Mouse (Mus musculus) neural tube, embryonic 13.5 days (tissue): ENCODE results near the gene Arl4a. TPM values are rescaled to one million over a fixed set of nuclear protein-coding genes. Genes with fewer than 3 reads are reported as not detected.

Experiments used
- ATAC-seq: fragments of 200-750 bp; cut with Nextera tagmentation; 2 replicates; pipeline ENCODE4 v1.8.0; 2017; ENCODE audit warnings: low read depth, mild to moderate bottlenecking, moderate TSS enrichment, moderate library complexity
- H3K27ac ChIP-seq: fragments of 300-500 bp; sonication (generic); replicated peaks from 2 replicates; pipeline ENCODE4 v1.5.1; 2015; ENCODE audit warnings: moderate library complexity, mild to moderate bottlenecking, inconsistent platforms
- H3K27me3 ChIP-seq: fragments of 300-500 bp; sonication (generic); 2 replicates; pipeline ENCODE4 v1.6.1; 2015; ENCODE audit warnings: mild to moderate bottlenecking, inconsistent platforms
- H3K36me3 ChIP-seq: fragments of 300-500 bp; sonication (generic); 2 replicates; pipeline ENCODE4 v1.6.1; 2015; ENCODE audit warnings: mild to moderate bottlenecking, inconsistent platforms
- H3K4me1 ChIP-seq: fragments of 300-500 bp; sonication (generic); replicated peaks from 2 replicates; pipeline ENCODE4 v1.6.1; 2015; ENCODE audit warnings: inconsistent platforms
- H3K4me2 ChIP-seq: fragments of 300-500 bp; sonication (generic); 2 replicates; pipeline ENCODE4 v1.6.1; 2015; ENCODE audit warnings: inconsistent platforms, mild to moderate bottlenecking, moderate library complexity
- H3K4me3 ChIP-seq: fragments of 300-500 bp; sonication (generic); 2 replicates; pipeline ENCODE4 v1.5.1; 2015; ENCODE audit warnings: mild to moderate bottlenecking, inconsistent platforms
- H3K9ac ChIP-seq: fragments of 300-500 bp; sonication (generic); 2 replicates; pipeline ENCODE4 v1.6.1; 2015; ENCODE audit warnings: moderate library complexity, mild to moderate bottlenecking, inconsistent platforms
- H3K9me3 ChIP-seq: fragments of 300-500 bp; sonication (generic); 2 replicates; pipeline ENCODE4 v1.6.1; 2016; ENCODE audit warnings: inconsistent platforms
- WGBS: fragments of 180-500 bp; shearing (Covaris S2); methylation state at CpG from one replicate; pipeline ENCODE4 v1.1.7; 2015; 5-methylcytosine and 5-hydroxymethylcytosine counted together
- polyA plus RNA-seq: library from polyadenylated mRNA; unstranded; fragments of >200 nt; fragmentation: Nextera tagmentation; extraction: Ambion mirVana; gene quantifications from 2 replicates; pipeline ENCODE4 v1.2.1, GENCODE M21; 2015

Gene Arl4a
- 153 and 155 TPM in 2 replicates for polyA plus RNA-seq

DNA sequence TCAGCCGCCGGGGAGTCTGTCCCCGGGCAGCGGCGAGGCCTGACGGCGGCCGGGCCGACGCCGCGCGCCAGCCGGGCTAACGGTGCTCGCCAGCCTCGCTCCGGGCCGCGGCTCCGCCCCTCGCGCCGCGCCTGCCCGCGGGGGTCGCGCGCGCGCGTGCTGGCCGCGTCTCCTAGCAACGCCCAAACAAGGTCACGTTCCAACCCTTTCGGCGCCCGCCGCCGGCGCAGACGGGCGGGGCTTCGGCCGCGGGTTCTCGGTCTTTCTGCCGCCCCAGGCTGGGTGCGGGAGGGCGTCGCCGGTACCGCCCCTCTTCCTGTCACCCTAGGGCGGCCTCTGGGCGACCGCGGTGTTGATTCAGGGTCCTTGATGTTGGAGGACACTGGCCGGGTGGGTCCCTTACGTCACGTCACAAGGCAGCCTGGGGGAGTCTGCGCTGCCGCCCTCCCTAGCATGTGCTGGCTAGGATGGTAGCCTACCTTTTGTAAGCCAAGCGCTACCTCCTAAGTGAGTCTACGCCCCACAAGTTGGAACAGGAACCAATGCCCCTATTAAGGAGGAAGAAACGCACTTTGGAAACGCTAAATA, at the start of gene Arl4a:
Gene Arl4a, minus strand, starts transcription at position 150 of the 588 bp plus-strand sequence.
- Histone ChIP-seq H3K36me3 (no peaks in the 10 kb centered on the region), H3K27ac (peak within 1 kb of the TSS; percentile 94), H3K9me3 (no peaks in the 10 kb centered on the region), H3K4me3 (peak within 1 kb of the TSS; percentile 83), H3K4me1 (peaks cover 29% of the 10 kb centered on the region), H3K27me3 (no peaks in the 10 kb centered on the region), H3K9ac (peak within 1 kb of the TSS; percentile 86), H3K4me2 (peak within 1 kb of the TSS; percentile 74)
- whole genome bisulfite sequencing, result under 1% methylated on average over 63 of the region's 68 CpGs
- ATAC-seq, result peak; percentile 93

DNA sequence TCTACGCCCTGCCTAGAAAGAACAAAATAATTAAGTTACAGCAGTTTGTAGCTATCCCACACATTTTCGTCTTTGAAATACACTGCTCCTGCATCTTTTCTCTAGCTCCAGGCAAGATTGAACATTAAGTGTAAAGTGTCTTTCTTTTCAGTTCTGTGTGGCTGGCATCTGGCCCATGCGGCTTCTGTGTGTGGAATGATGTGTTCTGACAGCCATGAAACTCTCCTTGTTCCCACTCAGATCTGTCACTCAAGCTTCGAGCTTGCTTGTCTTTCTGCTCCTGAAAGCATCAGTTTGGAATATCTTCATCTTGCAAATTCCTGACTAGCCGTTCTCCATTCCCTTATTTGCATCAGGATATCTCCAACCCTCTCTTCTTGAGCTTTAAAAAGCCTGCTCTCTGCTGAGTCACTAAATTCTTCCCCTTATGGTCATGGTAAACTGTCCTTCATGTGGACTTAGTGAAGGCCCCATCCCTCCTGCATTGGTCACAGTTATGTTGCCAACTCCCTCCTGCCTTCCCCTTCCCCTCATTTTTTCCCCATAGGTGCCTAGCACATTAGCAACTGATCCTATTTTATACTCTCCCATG, 48.0 kb upstream of the Arl4a start:
- 83% methylated on average over 5 of the region's 5 CpGs for WGBS
- Histone ChIP-seq H3K9me3 (no peaks in the 10 kb centered on the region), H3K36me3 (no peaks in the 10 kb centered on the region), H3K4me1 (no peaks in the 10 kb centered on the region), H3K4me2 (no peak overlapping the region), H3K9ac (no peak overlapping the region), H3K4me3 (no peak overlapping the region), H3K27me3 (no peaks in the 10 kb centered on the region), H3K27ac (no peak overlapping the region)
- no peak for ATAC-seq

DNA sequence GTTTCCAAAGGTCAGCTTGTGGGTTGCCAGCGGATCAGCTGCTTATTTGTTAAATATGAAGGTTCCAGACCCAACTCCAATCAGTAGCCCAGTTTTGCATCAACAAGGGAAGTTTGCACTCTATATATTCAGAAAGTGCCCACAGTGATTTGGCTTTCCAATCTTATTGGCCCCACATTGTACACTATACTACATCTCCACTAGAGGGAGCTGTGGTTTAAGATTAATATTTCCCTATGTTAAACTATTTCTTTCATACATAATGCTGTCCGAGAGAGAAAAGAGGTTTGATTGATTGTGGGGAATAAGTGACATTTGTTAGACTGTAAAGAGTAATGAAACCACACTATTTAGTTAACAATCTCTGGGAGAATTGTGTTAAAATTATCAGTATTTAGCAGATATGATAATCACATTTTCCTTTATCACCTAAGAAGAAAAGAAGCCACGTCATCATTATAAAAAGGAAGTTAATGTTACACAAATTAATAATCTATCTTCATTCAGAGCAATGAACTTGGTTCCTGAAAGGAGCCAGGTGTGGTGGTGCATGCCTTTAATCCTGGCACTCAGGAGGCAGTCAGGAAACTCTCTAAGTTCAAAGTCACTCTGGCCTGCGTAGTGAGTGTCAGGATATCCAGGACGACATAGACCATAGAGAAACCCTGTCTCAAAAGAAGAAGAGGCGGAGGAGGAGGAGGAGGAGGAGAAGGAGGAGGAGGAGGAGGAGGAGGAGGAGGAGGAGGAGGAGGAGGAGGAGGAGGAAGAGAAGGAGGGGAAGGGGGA, 44.8 kb upstream of the Arl4a start:
- Histone ChIP-seq H3K27me3 (no peaks in the 10 kb centered on the region), H3K4me3 (no peak overlapping the region), H3K9me3 (no peaks in the 10 kb centered on the region), H3K9ac (no peak overlapping the region), H3K36me3 (no peaks in the 10 kb centered on the region), H3K4me1 (no peaks in the 10 kb centered on the region), H3K27ac (no peak overlapping the region), H3K4me2 (no peak overlapping the region)
- ATAC-seq, result no peak
- 49% methylated on average over 5 of the region's 6 CpGs for WGBS

DNA sequence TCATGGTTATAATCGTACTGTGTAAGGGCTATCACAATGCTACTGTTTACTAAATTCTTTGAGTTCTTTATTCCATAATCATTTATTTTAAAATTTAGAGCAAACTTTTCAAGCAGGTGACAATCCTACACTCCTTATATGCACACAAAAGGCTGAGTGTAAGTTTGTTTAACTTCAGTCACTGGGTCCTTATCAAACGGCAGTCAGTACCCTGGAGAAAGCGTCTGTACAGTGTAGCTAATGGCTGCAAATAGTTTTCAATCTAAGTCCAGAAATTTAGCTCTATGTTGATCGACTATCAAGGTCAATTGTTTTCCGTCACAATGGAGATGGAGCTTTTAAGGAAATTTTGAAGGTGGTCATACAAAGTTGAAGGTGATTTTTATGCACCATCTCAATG, 44.2 kb upstream of the Arl4a start:
- H3K36me3 ChIP-seq, result no peaks in the 10 kb centered on the region
- H3K9me3 ChIP-seq, result no peaks in the 10 kb centered on the region
- H3K27ac ChIP-seq, result no peak overlapping the region
- no peak for ATAC-seq
- no peak overlapping the region for H3K4me2 ChIP-seq
- no peaks in the 10 kb centered on the region for H3K4me1 ChIP-seq
- H3K4me3 ChIP-seq, result no peak overlapping the region
- 82% methylated on average over 5 of the region's 5 CpGs for WGBS
- no peak overlapping the region for H3K9ac ChIP-seq
- H3K27me3 ChIP-seq, result no peaks in the 10 kb centered on the region

DNA sequence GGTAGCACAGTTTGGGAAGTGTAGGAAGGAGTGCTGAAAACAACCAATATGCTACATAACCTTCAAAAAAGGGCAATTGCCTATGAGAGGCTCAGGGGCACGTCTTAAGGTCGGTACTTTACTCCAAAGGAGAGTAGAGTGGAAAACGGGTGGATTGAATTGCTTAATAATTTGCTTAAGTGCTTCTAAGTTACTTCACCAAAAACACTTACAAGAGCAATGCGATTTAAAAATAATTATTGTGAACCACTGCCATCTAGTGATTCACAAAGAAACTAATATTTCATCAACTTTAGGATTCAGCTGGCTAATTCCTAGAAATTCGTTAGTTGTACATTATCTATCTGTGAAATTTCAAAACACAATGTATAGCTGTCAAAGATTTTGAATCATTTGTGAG, 35.8 kb upstream of the Arl4a start:
- H3K4me2 ChIP-seq, result no peak overlapping the region
- no peaks in the 10 kb centered on the region for H3K36me3 ChIP-seq
- no peak overlapping the region for H3K4me3 ChIP-seq
- H3K27ac ChIP-seq, result no peak overlapping the region
- 69% methylated on average over 5 of the region's 5 CpGs for WGBS
- ATAC-seq, result no peak
- H3K9me3 ChIP-seq, result no peaks in the 10 kb centered on the region
- no peaks in the 10 kb centered on the region for H3K4me1 ChIP-seq
- H3K27me3 ChIP-seq, result no peaks in the 10 kb centered on the region
- no peak overlapping the region for H3K9ac ChIP-seq

DNA sequence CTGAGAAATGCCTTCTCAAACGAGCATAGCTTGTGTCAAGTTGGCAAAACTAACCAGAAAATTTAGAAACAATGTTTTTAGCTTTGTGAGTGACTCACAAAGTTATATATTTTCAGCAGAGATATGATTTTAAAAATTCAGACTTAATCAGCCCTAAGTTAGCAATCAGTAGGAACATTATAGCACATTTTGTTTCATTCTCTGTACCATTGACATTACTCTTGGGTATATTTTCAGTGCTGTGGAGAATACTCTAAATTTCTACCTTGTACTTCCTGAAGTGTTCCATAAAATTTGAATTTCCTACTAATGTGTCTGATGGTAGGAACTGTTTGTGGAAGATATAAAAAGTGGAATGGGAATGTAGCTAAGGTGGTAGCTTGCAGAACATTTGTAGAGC, 9.2 kb upstream of the Arl4a start:
- no peak for ATAC-seq
- Histone ChIP-seq H3K36me3 (0 out of 2 replicates have a peak, but pooled peaks cover 2% of the 10 kb centered on the region), H3K4me3 (no peak overlapping the region), H3K27me3 (no peaks in the 10 kb centered on the region), H3K4me2 (no peak overlapping the region), H3K9ac (no peak overlapping the region), H3K9me3 (peaks cover 7% of the 10 kb centered on the region; the same call in 1 of the 2 replicates), H3K27ac (no peak overlapping the region), H3K4me1 (no peaks in the 10 kb centered on the region)
- 61% methylated on average over 1 of the region's 1 CpGs for WGBS

DNA sequence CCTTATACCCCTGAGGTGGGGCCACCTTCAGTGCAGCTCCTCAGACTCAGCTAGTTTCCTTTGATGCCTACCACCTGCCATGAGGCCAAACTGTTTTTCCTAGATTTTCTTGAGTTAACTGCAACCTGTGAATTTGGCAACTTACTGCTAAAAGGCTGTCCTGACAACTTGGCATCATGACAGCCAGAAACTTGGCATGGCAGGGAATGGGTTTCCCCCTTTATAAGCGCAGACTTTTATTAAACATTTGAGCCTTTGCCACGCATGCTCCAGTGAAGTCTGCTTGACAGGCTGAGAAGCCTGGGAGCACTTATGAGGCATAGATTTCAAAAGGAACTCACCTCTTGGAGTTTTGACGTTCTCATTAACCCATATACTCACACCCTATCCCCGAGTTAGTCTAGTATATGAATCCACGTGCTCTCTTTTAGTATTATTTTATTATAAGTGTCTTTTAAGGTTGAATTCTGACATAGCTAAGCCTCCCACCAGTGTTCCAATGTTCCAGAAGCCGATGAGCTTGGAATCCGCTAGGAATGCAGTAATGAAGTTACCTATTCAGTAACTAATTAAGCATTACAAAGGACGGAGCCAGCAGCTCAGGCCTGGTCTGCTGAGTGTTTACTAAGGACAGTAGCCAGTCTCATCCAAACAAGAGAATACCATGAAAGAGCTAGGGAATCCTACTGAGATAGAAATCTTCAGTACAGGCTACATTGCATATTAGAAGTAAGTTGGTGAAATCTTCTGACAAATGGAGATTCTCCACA, 6.2 kb upstream of the Arl4a start:
- 0 out of 2 replicates have a peak, but pooled peaks cover 2% of the 10 kb centered on the region for H3K36me3 ChIP-seq
- H3K4me2 ChIP-seq, result no peak overlapping the region
- H3K4me3 ChIP-seq, result no peak overlapping the region
- H3K9me3 ChIP-seq, result peaks cover 7% of the 10 kb centered on the region; the same call in 1 of the 2 replicates
- H3K27me3 ChIP-seq, result no peaks in the 10 kb centered on the region
- H3K4me1 ChIP-seq, result no peaks in the 10 kb centered on the region
- no peak overlapping the region for H3K27ac ChIP-seq
- ATAC-seq, result no peak
- no peak overlapping the region for H3K9ac ChIP-seq
- 84% methylated on average over 8 of the region's 8 CpGs for WGBS

DNA sequence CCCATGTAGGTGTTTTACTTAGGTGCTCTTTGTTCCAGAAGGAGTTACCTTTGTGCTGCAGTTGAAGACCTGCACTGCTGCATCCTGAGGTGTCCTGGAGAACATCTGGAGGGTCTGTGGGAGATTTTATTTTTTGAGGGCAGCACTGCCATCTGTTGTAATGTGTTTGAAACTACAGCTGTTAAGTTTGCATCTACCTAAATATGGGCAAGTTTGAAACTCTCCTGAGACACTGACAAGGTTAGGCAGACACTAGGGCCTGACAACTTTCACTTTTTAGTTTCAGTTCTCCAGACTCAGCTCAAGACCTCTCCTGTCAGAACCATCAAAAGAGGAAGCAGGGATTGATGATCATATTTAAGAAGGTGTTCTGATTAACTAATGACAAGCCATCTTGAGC, 2.2 kb upstream of the Arl4a start:
- Histone ChIP-seq H3K27me3 (no peaks in the 10 kb centered on the region), H3K4me1 (peaks cover 19% of the 10 kb centered on the region)

DNA sequence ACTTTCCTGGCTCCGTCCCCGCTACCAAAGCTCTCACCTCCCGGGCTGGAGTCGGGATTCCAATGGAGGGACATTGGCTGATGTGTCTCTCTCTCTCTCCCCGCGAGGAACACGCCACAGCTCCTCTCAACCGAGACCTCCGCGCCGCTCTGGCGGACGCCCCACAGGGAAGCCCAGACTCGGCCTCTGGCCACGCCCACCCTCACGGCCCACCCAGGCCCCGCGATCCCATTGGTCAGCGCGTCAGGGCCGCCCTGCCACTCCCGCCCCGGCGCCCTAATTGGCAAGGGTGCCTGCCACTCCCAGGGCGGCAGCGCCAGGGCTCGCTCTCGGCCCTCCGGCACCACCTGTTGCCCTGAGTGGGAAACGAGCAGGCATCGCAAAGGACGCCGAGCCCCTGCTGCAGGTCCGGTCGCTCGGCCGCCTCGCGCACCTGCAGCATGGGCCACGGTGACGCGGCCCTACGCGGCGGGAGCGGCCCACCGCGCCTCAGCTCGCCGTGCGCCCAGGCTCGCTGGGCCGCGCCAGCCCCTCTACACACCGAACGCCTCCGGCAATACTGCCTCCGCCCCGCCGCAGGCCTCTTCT, 505 bp downstream of the Arl4a start:
- H3K27ac ChIP-seq, result peak overlapping the region; percentile 94

More for the DNA sequence above, 2.2 kb upstream of the Arl4a start:
- Histone ChIP-seq H3K4me2 (no peak overlapping the region), H3K9me3 (peaks cover 7% of the 10 kb centered on the region; the same call in 1 of the 2 replicates), H3K9ac (no peak overlapping the region), H3K27ac (no peak overlapping the region), H3K4me3 (no peak overlapping the region), H3K36me3 (0 out of 2 replicates have a peak, but pooled peaks cover 2% of the 10 kb centered on the region)
- no peak for ATAC-seq

DNA sequence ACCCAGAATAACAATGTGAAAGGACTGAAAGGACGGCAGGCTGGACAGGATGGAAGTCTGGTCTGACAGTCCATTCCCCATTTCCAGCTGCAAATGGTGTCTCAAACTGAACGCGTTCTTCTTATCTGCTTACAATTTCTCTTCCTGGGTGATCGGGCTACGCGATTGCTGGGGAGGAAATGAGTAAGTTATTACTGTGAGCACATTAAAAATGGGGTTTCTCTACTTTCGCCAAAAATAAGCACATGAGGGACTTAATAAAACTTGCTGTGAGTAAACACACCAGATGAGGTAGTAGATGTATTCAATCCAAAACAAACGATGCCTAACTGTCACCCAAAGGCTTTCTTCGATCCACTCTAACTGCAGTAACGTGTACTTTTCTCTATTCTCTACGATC, 1.2 kb downstream of the Arl4a start:
- H3K4me2 ChIP-seq, result peak overlapping the region; percentile 74
- H3K36me3 ChIP-seq, result peaks cover 7% of the 10 kb centered on the region; the same call in 1 of the 2 replicates
- H3K9me3 ChIP-seq, result no peaks in the 10 kb centered on the region
- H3K27me3 ChIP-seq, result no peaks in the 10 kb centered on the region
- peak overlapping the region; percentile 94 for H3K27ac ChIP-seq
- peak overlapping the region; percentile 83 for H3K4me3 ChIP-seq
- H3K9ac ChIP-seq, result peak overlapping the region; percentile 86
- under 1% methylated on average over 11 of the region's 11 CpGs for WGBS
- peaks cover 29% of the 10 kb centered on the region for H3K4me1 ChIP-seq
- ATAC-seq, result no peak

More for the DNA sequence above, 505 bp downstream of the Arl4a start:
- ATAC-seq, result peak; percentile 98
- H3K9me3 ChIP-seq, result no peaks in the 10 kb centered on the region
- peak overlapping the region; percentile 74 for H3K4me2 ChIP-seq
- peak overlapping the region; percentile 83 for H3K4me3 ChIP-seq
- H3K9ac ChIP-seq, result peak overlapping the region; percentile 86
- peaks cover 29% of the 10 kb centered on the region for H3K4me1 ChIP-seq
- H3K27me3 ChIP-seq, result no peaks in the 10 kb centered on the region
- under 1% methylated on average over 58 of the region's 60 CpGs for WGBS
- H3K36me3 ChIP-seq, result 0 out of 2 replicates have a peak, but pooled peaks cover 4% of the 10 kb centered on the region

DNA sequence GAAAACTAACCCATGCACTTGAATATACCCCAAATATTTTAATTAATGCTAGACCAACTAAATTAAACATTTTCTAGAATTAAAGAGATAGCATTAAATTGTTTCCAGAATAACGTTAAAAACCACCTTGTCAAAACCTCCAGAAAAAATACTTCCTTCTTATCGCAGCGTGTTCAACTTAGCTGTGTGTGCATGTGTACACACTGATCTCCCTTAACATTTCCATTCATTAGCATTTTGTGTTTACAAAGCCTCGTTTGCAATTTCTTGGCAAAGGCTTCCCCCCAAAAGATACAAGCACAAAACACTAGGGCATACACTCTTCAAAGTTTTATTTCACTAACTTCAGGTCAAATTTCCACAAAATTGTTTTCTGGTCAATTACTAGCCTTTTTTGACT, 2.3 kb downstream of the Arl4a start:
- H3K27ac ChIP-seq, result peak overlapping the region; percentile 94
- H3K4me1 ChIP-seq, result peaks cover 29% of the 10 kb centered on the region
- H3K36me3 ChIP-seq, result peaks cover 14% of the 10 kb centered on the region
- H3K4me3 ChIP-seq, result peak overlapping the region; percentile 83
- H3K27me3 ChIP-seq, result no peaks in the 10 kb centered on the region
- WGBS, result 56% methylated on average over 4 of the region's 4 CpGs
- no peaks in the 10 kb centered on the region for H3K9me3 ChIP-seq
- H3K9ac ChIP-seq, result peak overlapping the region; percentile 86
- H3K4me2 ChIP-seq, result peak overlapping the region; percentile 74
- ATAC-seq, result no peak
